Mouse (Mus musculus): ENCODE data around the gene Tmigd3.

- TF ChIP-seq CTCF (IDR thresholded peaks at IDR 0.05) (no peak), EP300 (IDR thresholded peaks at IDR 0.05; ENCODE audit: insufficient read depth, low read depth, low read length) (no peak)
These were observed 8.8 kb upstream of the Tmigd3 start for GRCm38 (mm10) chr3:105861747-105862366.

All from heart, adult 2 months (tissue).